ENCODE assay signal across 17 mouse cellular contexts in the genomic region with DNA sequence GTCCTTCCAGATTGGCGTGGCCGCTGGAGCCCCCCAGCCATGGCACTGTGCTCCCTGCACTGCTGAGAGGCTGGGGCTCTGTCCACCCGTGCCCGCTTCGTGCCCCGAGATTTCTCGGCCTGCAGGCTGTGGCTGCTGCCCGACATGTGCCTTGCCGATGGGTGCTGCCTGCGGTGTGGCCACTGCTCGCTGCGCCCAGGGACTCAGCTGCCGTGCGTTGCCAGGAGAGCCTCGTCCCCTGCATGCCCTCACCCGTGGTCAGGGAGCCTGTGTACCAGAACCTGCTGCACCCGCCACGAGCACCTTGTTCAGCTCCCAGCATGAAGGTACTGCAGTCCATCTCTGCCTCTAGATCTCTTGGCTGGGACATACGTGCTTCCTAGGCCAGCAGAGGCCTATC. TPM values are rescaled to one million over a fixed set of nuclear protein-coding genes. Genes with fewer than 3 reads are reported as not detected.
A peak's percentile ranks its signal among the peaks of the same experiment; 100 is the strongest.
DNase-seq lines count a peak whose midpoint lies in the region; ATAC-seq and TF ChIP-seq lines count a peak whose summit lies in the region.
"Had no signal": no experiment of that assay in that cellular context is flagged by ENCODE, and none has a peak within 500 bp of the region (broad histone marks: within the 10 kb centered on the region; RNA-seq: fewer than 3 reads in every experiment).

No protein-coding gene starts in this region.

- no peaks in the 10 kb centered on the region for H3K27me3 ChIP-seq in heart, embryonic 16.5 days (ENCODE audit: control insufficient read depth, insufficient read depth, low read length)
- no peaks in the 10 kb centered on the region; the same call in 1 of the 2 replicates for H3K27me3 ChIP-seq in heart, embryonic 12.5 days (replicated peaks)
- no peaks in the 10 kb centered on the region for H3K27me3 ChIP-seq in midbrain, embryonic 10.5 days (ENCODE audit: low read depth, poor library complexity, severe bottlenecking)
- H3K27me3 ChIP-seq in midbrain, embryonic 15.5 days (replicated peaks), result 0 out of 2 replicates have a peak, but pooled peaks cover 2% of the 10 kb centered on the region
- no peaks in the 10 kb centered on the region for H3K27me3 ChIP-seq in kidney, postnatal 0 days (ENCODE audit: insufficient read depth, low read length)
- H3K27me3 ChIP-seq in liver, embryonic 15.5 days, result no peaks in the 10 kb centered on the region
- H3K27me3 ChIP-seq: embryonic facial prominence, embryonic 15.5 days had no signal

- H3K9ac ChIP-seq in heart, embryonic 16.5 days (ENCODE audit: low read length), result no peak overlapping the region
- H3K9ac ChIP-seq in heart, embryonic 12.5 days, result no peak overlapping the region
- H3K9ac ChIP-seq in midbrain, embryonic 15.5 days, result no peak overlapping the region
- peak overlapping the region; percentile 18; the same call in 1 of the 2 replicates for H3K9ac ChIP-seq in kidney, postnatal 0 days (ENCODE audit: low read depth, low read length)
- H3K9ac ChIP-seq in liver, embryonic 15.5 days, result peak overlapping the region; percentile 21; the same call in 1 of the 2 replicates
- H3K9ac ChIP-seq: embryonic facial prominence, embryonic 15.5 days; forebrain, postnatal 0 days; limb, embryonic 12.5 days had no signal

- peaks cover under 1% of the 10 kb centered on the region; the same call in 1 of the 2 replicates for H3K4me1 ChIP-seq in heart, embryonic 16.5 days (ENCODE audit: control insufficient read depth, insufficient read depth, low read length)
- H3K4me1 ChIP-seq in heart, embryonic 12.5 days (replicated peaks), result peaks cover 7% of the 10 kb centered on the region; the same call in 1 of the 2 replicates
- H3K4me1 ChIP-seq in midbrain, embryonic 10.5 days, result peaks cover 29% of the 10 kb centered on the region
- H3K4me1 ChIP-seq in midbrain, embryonic 15.5 days, result peaks cover 7% of the 10 kb centered on the region; the same call in 1 of the 2 replicates
- peaks cover 17% of the 10 kb centered on the region; the same call in 1 of the 2 replicates for H3K4me1 ChIP-seq in kidney, postnatal 0 days (replicated peaks; ENCODE audit: insufficient read depth, low read length)
- H3K4me1 ChIP-seq in liver, embryonic 15.5 days (replicated peaks), result peaks cover 2% of the 10 kb centered on the region; the same call in 1 of the 2 replicates
- H3K4me1 ChIP-seq: embryonic facial prominence, embryonic 15.5 days; limb, embryonic 12.5 days had no signal

- H3K9me3 ChIP-seq in heart, embryonic 16.5 days (replicated peaks; ENCODE audit: control insufficient read depth, low read length), result no peaks in the 10 kb centered on the region; the same call in 1 of the 2 replicates
- 0 out of 2 replicates have a peak, but pooled peaks cover 3% of the 10 kb centered on the region for H3K9me3 ChIP-seq in heart, embryonic 12.5 days (replicated peaks)
- no peaks in the 10 kb centered on the region; the same call in 1 of the 2 replicates for H3K9me3 ChIP-seq in midbrain, embryonic 10.5 days (replicated peaks)
- H3K9me3 ChIP-seq in midbrain, embryonic 15.5 days, result no peaks in the 10 kb centered on the region
- no peaks in the 10 kb centered on the region for H3K9me3 ChIP-seq in kidney, postnatal 0 days (replicated peaks; ENCODE audit: low read length)
- no peaks in the 10 kb centered on the region for H3K9me3 ChIP-seq in liver, embryonic 15.5 days (replicated peaks)
- H3K9me3 ChIP-seq: limb, embryonic 12.5 days had no signal

- no peak overlapping the region for H3K4me2 ChIP-seq in heart, embryonic 16.5 days (ENCODE audit: low read depth, low read length)
- no peak overlapping the region for H3K4me2 ChIP-seq in heart, embryonic 12.5 days
- no peak overlapping the region for H3K4me2 ChIP-seq in midbrain, embryonic 15.5 days
- H3K4me2 ChIP-seq in kidney, postnatal 0 days (ENCODE audit: low read length), result peak overlapping the region; percentile 37
- H3K4me2 ChIP-seq in liver, embryonic 15.5 days, result peak overlapping the region; percentile 34; the same call in 1 of the 2 replicates
- H3K4me2 ChIP-seq: embryonic facial prominence, embryonic 15.5 days; heart, embryonic 11.5 days; limb, embryonic 12.5 days had no signal

- 89% methylated on average over 19 of the region's 19 CpGs for WGBS in heart, embryonic 16.5 days
- 90% methylated on average over 19 of the region's 19 CpGs for WGBS in heart, embryonic 12.5 days
- WGBS in midbrain, embryonic 10.5 days, result 91% methylated on average over 19 of the region's 19 CpGs
- WGBS in midbrain, embryonic 15.5 days, result 85% methylated on average over 19 of the region's 19 CpGs
- WGBS in kidney, postnatal 0 days, result 76% methylated on average over 19 of the region's 19 CpGs
- WGBS in liver, embryonic 15.5 days (ENCODE audit: insufficient replicate concordance), result 62% methylated on average over 19 of the region's 19 CpGs

- TF ChIP-seq CTCF in kidney, postnatal 0 days (IDR thresholded peaks at IDR 0.05; ENCODE audit: low read depth), result no peak

- H3K36me3 ChIP-seq in heart, embryonic 16.5 days (ENCODE audit: control insufficient read depth, insufficient read depth), result no peaks in the 10 kb centered on the region
- no peaks in the 10 kb centered on the region for H3K36me3 ChIP-seq in heart, embryonic 12.5 days
- H3K36me3 ChIP-seq in midbrain, embryonic 10.5 days, result no peaks in the 10 kb centered on the region
- no peaks in the 10 kb centered on the region for H3K36me3 ChIP-seq in midbrain, embryonic 15.5 days (replicated peaks)
- no peaks in the 10 kb centered on the region for H3K36me3 ChIP-seq in kidney, postnatal 0 days (ENCODE audit: insufficient read depth, low read length)
- no peaks in the 10 kb centered on the region for H3K36me3 ChIP-seq in liver, embryonic 15.5 days (replicated peaks)
- H3K36me3 ChIP-seq: embryonic facial prominence, embryonic 15.5 days; limb, embryonic 12.5 days had no signal

- peak overlapping the region; percentile 32; the same call in 1 of the 2 replicates for H3K27ac ChIP-seq in heart, embryonic 16.5 days (ENCODE audit: low read length)
- no peak overlapping the region for H3K27ac ChIP-seq in heart, embryonic 12.5 days (ENCODE audit: poor library complexity, severe bottlenecking)
- H3K27ac ChIP-seq in midbrain, embryonic 10.5 days (replicated peaks), result peak overlapping the region; percentile 77
- H3K27ac ChIP-seq in midbrain, embryonic 15.5 days, result no peak overlapping the region
- peak overlapping the region; percentile 78 for H3K27ac ChIP-seq in kidney, postnatal 0 days
- peak overlapping the region; percentile 59 for H3K27ac ChIP-seq in liver, embryonic 15.5 days (replicated peaks)
- H3K27ac ChIP-seq: embryonic facial prominence, embryonic 15.5 days; limb, embryonic 12.5 days had no signal

- no peak overlapping the region for H3K4me3 ChIP-seq in heart, embryonic 16.5 days (ENCODE audit: low read length)
- H3K4me3 ChIP-seq in heart, embryonic 12.5 days, result no peak overlapping the region
- no peak overlapping the region for H3K4me3 ChIP-seq in midbrain, embryonic 10.5 days
- no peak overlapping the region for H3K4me3 ChIP-seq in midbrain, embryonic 15.5 days
- 0 out of 2 replicates have a peak overlapping the region, but pooled peaks have one; percentile 4 for H3K4me3 ChIP-seq in kidney, postnatal 0 days (replicated peaks; ENCODE audit: low read depth, low read length)
- H3K4me3 ChIP-seq in liver, embryonic 15.5 days (replicated peaks), result peak overlapping the region; percentile 44
- H3K4me3 ChIP-seq: embryonic facial prominence, embryonic 15.5 days; limb, embryonic 12.5 days had no signal

- no peak for ATAC-seq in heart, embryonic 16.5 days (replicated peaks; ENCODE audit: extremely low read depth, insufficient read depth, low FRiP score)
- no peak for ATAC-seq in heart, embryonic 12.5 days (ENCODE audit: insufficient number of reproducible peaks, low FRiP score)
- ATAC-seq in midbrain, embryonic 15.5 days (replicated peaks), result no peak
- peak; percentile 30; the same call in 1 of the 2 replicates for ATAC-seq in kidney, postnatal 0 days (replicated peaks; ENCODE audit: low FRiP score, low read depth)
- ATAC-seq in liver, embryonic 15.5 days (ENCODE audit: insufficient read depth), result peak; percentile 16; the same call in 1 of the 2 replicates
- ATAC-seq: forebrain, postnatal 0 days had no signal

- no peak for DNase-seq in midbrain, embryonic 10.5 days (ENCODE audit: low spot score)
- no peak for DNase-seq in kidney, postnatal 0 days (ENCODE audit: low spot score)
- DNase-seq in cerebellum, postnatal 4 days (ENCODE audit: low spot score in 2 of 2), result no peak
- no peak for DNase-seq in spleen, adult 18-20 months
- DNase-seq: adrenal gland, postnatal 10 days; B cell, adult 2 months; forebrain, postnatal 0 days; gastrocnemius, postnatal 10 days; right cerebral cortex, postnatal 25 days had no signal

RNA-seq across cellular contexts. Expression of a gene that starts 0.4 kb away (rescaled TPM):
- polyA plus RNA-seq in heart, embryonic 16.5 days (2015; fragmentation: Nextera tagmentation; extraction: Ambion mirVana), result 0.19 and 0.45 TPM in 2 replicates
- 0.17 and 0.61 TPM in 2 replicates for polyA plus RNA-seq in heart, embryonic 12.5 days (2016; fragmentation: Nextera tagmentation; extraction: Ambion mirVana)
- 0.22 and 0.25 TPM in 2 replicates for polyA plus RNA-seq in midbrain, embryonic 10.5 days (2016; fragmentation: Nextera tagmentation; extraction: Ambion mirVana)
- polyA plus RNA-seq in midbrain, embryonic 15.5 days (2015; fragmentation: Nextera tagmentation; extraction: Ambion mirVana), result 0.37 TPM in 1 of 2 replicates, not detected in the other
- 11.8 and 15.3 TPM in 2 replicates for polyA plus RNA-seq in kidney, postnatal 0 days (2015; fragmentation: Nextera tagmentation; extraction: Ambion mirVana)
- polyA plus RNA-seq in liver, embryonic 15.5 days (2015; fragmentation: Nextera tagmentation; extraction: Ambion mirVana), result 170 and 287 TPM in 2 replicates
- polyA plus RNA-seq: forebrain, postnatal 0 days had no signal

RNA-seq across cellular contexts. Expression of a gene that starts 9.6 kb away (rescaled TPM):
- polyA plus RNA-seq in heart, embryonic 16.5 days (2015; fragmentation: Nextera tagmentation; extraction: Ambion mirVana), result not detected in 2 replicates
- polyA plus RNA-seq in heart, embryonic 12.5 days (2016; fragmentation: Nextera tagmentation; extraction: Ambion mirVana), result not detected in 2 replicates
- polyA plus RNA-seq in midbrain, embryonic 10.5 days (2016; fragmentation: Nextera tagmentation; extraction: Ambion mirVana), result not detected in 2 replicates
- polyA plus RNA-seq in midbrain, embryonic 15.5 days (2015; fragmentation: Nextera tagmentation; extraction: Ambion mirVana), result not detected in 2 replicates
- not detected in 2 replicates for polyA plus RNA-seq in kidney, postnatal 0 days (2015; fragmentation: Nextera tagmentation; extraction: Ambion mirVana)
- not detected in 2 replicates for polyA plus RNA-seq in liver, embryonic 15.5 days (2015; fragmentation: Nextera tagmentation; extraction: Ambion mirVana)
- polyA plus RNA-seq: embryonic facial prominence, embryonic 15.5 days; forebrain, postnatal 0 days; heart, embryonic 11.5 days; hindbrain, embryonic 11.5 days; limb, embryonic 12.5 days had no signal

RNA-seq across cellular contexts. Expression of a gene that starts 15.7 kb away (rescaled TPM):
- polyA plus RNA-seq in heart, embryonic 16.5 days (2015; fragmentation: Nextera tagmentation; extraction: Ambion mirVana), result 36.3 and 41.1 TPM in 2 replicates
- polyA plus RNA-seq in heart, embryonic 12.5 days (2016; fragmentation: Nextera tagmentation; extraction: Ambion mirVana), result 24.4 and 24.6 TPM in 2 replicates
- polyA plus RNA-seq in midbrain, embryonic 10.5 days (2016; fragmentation: Nextera tagmentation; extraction: Ambion mirVana), result 8.2 and 9.6 TPM in 2 replicates
- polyA plus RNA-seq in midbrain, embryonic 15.5 days (2015; fragmentation: Nextera tagmentation; extraction: Ambion mirVana), result 13.9 and 14.8 TPM in 2 replicates
- 217 and 221 TPM in 2 replicates for polyA plus RNA-seq in kidney, postnatal 0 days (2015; fragmentation: Nextera tagmentation; extraction: Ambion mirVana)
- polyA plus RNA-seq in liver, embryonic 15.5 days (2015; fragmentation: Nextera tagmentation; extraction: Ambion mirVana), result 18.9 and 19.5 TPM in 2 replicates

Comparison
In these comparisons a context has a peak if more than half of its experiments do, and no peak if none do; other contexts are left out.
1. H3K27ac ChIP-seq: peak in heart, embryonic 16.5 days (single experiment), midbrain, embryonic 10.5 days (single experiment), kidney, postnatal 0 days (single experiment) and liver, embryonic 15.5 days (single experiment); none in heart, embryonic 12.5 days (single experiment) and midbrain, embryonic 15.5 days (single experiment).
2. ATAC-seq: peak in kidney, postnatal 0 days (single experiment) and liver, embryonic 15.5 days (single experiment); none in heart, embryonic 16.5 days (single experiment), heart, embryonic 12.5 days (single experiment) and midbrain, embryonic 15.5 days (single experiment).
3. H3K4me2 ChIP-seq: peak in kidney, postnatal 0 days (single experiment) and liver, embryonic 15.5 days (single experiment); none in heart, embryonic 16.5 days (single experiment), heart, embryonic 12.5 days (single experiment) and midbrain, embryonic 15.5 days (single experiment).
4. H3K4me3 ChIP-seq: peak in kidney, postnatal 0 days (single experiment) and liver, embryonic 15.5 days (single experiment); none in heart, embryonic 16.5 days (single experiment), heart, embryonic 12.5 days (single experiment), midbrain, embryonic 10.5 days (single experiment) and midbrain, embryonic 15.5 days (single experiment).
5. H3K9ac ChIP-seq: peak in kidney, postnatal 0 days (single experiment) and liver, embryonic 15.5 days (single experiment); none in heart, embryonic 16.5 days (single experiment), heart, embryonic 12.5 days (single experiment) and midbrain, embryonic 15.5 days (single experiment).
6. RNA of a gene that starts 0.4 kb away (polyA plus RNA-seq): 170 to 287 TPM in liver, embryonic 15.5 days; 11.8 to 15.3 TPM in kidney, postnatal 0 days, 0.17 to 0.61 TPM in heart, embryonic 12.5 days, 0.19 to 0.45 TPM in heart, embryonic 16.5 days, 0.22 to 0.25 TPM in midbrain, embryonic 10.5 days and 0.37 TPM in midbrain, embryonic 15.5 days; every median in the first group is over 10 times any median in the second.